Mouse (Mus musculus) brain, embryonic 14.5 days (tissue): ENCODE measurements around the gene Cntln.

Experiments used
- CTCF ChIP-seq: fragments of 200-500 bp; IDR thresholded peaks from 2 replicates; pipeline ENCODE4 v1.5.1; 2012; ENCODE audit warnings: inconsistent platforms, mild to moderate bottlenecking, moderate library complexity, borderline replicate concordance; ENCODE audit not compliant: insufficient read depth, insufficient read length; ENCODE audit errors: extremely low read depth
- POLR2A ChIP-seq: fragments of 200-500 bp; IDR thresholded peaks from 2 replicates; pipeline ENCODE4 v1.6.1; 2012; ENCODE audit warnings: mild to moderate bottlenecking, inconsistent platforms, borderline replicate concordance; ENCODE audit not compliant: poor library complexity, insufficient read depth, insufficient read length, severe bottlenecking; ENCODE audit errors: extremely low read depth

- no peak for TF ChIP-seq POLR2A
- TF ChIP-seq CTCF = no peak
Observed at GRCm38 (mm10) chr4:85045748-85046147, 161.6 kb downstream of the Cntln start.
